Mouse (Mus musculus) forebrain, embryonic 13.5 days (tissue): ENCODE measurements around the gene Ttc14. TPM values are rescaled to one million over a fixed set of nuclear protein-coding genes. Genes with fewer than 3 reads are reported as not detected.

Experiments
- ATAC-seq: fragments of 200-750 bp; cut with Nextera tagmentation; 2 replicates; pipeline ENCODE4 v1.8.0; 2017
- H3K27ac ChIP-seq: fragments of 300-500 bp; sonication (generic); 2 replicates; pipeline ENCODE4 v1.5.1; 2015; ENCODE audit warnings: inconsistent platforms, mild to moderate bottlenecking, moderate library complexity
- H3K27me3 ChIP-seq: fragments of 300-500 bp; sonication (generic); 2 replicates; pipeline ENCODE4 v1.6.1; 2015; ENCODE audit warnings: mild to moderate bottlenecking, inconsistent platforms
- H3K36me3 ChIP-seq: fragments of 300-500 bp; sonication (generic); 2 replicates; pipeline ENCODE4 v1.6.1; 2015; ENCODE audit warnings: mild to moderate bottlenecking, inconsistent platforms; ENCODE audit not compliant: poor library complexity, severe bottlenecking
- H3K4me1 ChIP-seq: fragments of 300-500 bp; sonication (generic); 2 replicates; pipeline ENCODE4 v1.6.1; 2015; ENCODE audit warnings: inconsistent platforms
- H3K4me2 ChIP-seq: fragments of 300-500 bp; sonication (generic); 2 replicates; pipeline ENCODE4 v1.6.1; 2015; ENCODE audit warnings: inconsistent platforms, mild to moderate bottlenecking, moderate library complexity
- H3K4me3 ChIP-seq: fragments of 300-500 bp; sonication (generic); 2 replicates; pipeline ENCODE4 v1.5.1; 2015; ENCODE audit warnings: mild to moderate bottlenecking, inconsistent platforms
- H3K9ac ChIP-seq: fragments of 300-500 bp; sonication (generic); 2 replicates; pipeline ENCODE4 v1.6.1; 2015; ENCODE audit warnings: mild to moderate bottlenecking, inconsistent platforms
- H3K9me3 ChIP-seq: fragments of 300-500 bp; sonication (generic); replicated peaks from 2 replicates; pipeline ENCODE4 v1.6.1; 2016; ENCODE audit warnings: inconsistent platforms
- WGBS: fragments of 180-500 bp; shearing (Covaris S2); methylation state at CpG from one replicate; pipeline ENCODE4 v1.1.7; 2015; 5-methylcytosine and 5-hydroxymethylcytosine counted together
- polyA plus RNA-seq: library from polyadenylated mRNA; unstranded; fragments of >200 nt; fragmentation: Nextera tagmentation; extraction: Ambion mirVana; gene quantifications from 2 replicates; pipeline ENCODE4 v1.2.1, GENCODE M21; 2015

Ttc14 gene
- polyA plus RNA-seq, 1 experiment from 2014 or later = 68.3 TPM

DNA sequence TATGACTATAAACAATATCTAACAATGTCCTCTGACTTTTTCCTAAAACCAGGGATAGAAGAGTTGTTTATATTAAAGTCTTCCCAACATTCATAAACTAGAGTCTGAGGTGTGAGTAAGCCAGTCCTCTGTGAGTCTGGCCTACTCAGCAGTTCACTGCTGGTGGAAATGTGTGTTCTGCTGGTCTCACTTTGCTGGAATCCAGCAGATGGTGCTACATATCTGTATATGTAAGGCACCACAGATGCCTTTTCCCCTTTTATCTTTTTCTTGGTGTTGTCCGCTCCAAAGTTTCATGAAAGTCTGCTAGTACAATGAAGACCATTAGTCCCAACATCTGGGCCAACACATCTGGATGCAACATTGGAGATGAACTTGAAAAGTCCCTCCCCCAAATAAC lies 53.4 kb downstream of the Ttc14 start:
- H3K27me3 ChIP-seq = no peaks in the 10 kb centered on the region
- H3K9me3 ChIP-seq = no peaks in the 10 kb centered on the region
- no peak overlapping the region for H3K27ac ChIP-seq
- H3K4me2 ChIP-seq = no peak overlapping the region
- H3K9ac ChIP-seq = no peak overlapping the region
- 62% methylated on average over 1 of the region's 1 CpGs for WGBS
- no peak overlapping the region for H3K4me3 ChIP-seq
- H3K36me3 ChIP-seq = no peaks in the 10 kb centered on the region
- ATAC-seq = no peak
- H3K4me1 ChIP-seq = no peaks in the 10 kb centered on the region

DNA sequence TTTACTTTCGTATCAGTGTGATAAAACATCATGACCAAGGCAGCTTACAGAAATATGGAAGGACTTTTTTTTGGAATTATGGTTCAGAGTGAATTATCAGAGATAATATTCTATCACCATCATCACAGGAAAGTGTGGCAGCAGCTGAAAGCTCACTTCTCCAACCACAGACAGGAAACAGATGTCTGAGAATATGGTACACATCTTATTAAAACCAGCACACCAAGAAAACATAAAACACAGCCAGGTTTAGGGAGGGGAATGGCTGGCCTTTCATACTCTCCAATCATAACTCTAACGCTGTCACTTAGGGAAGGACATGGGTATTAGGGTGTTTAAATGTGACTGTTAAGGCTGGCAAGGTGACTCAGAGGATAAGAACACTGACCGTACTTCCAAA lies 59.3 kb downstream of the Ttc14 start:
- no peak overlapping the region for H3K4me2 ChIP-seq
- no peak overlapping the region for H3K9ac ChIP-seq
- no peak for ATAC-seq
- H3K9me3 ChIP-seq = no peaks in the 10 kb centered on the region
- 92% methylated on average over 3 of the region's 3 CpGs for WGBS
- H3K4me3 ChIP-seq = no peak overlapping the region
- H3K36me3 ChIP-seq = no peaks in the 10 kb centered on the region
- no peaks in the 10 kb centered on the region for H3K4me1 ChIP-seq
- no peaks in the 10 kb centered on the region for H3K27me3 ChIP-seq
- H3K27ac ChIP-seq = no peak overlapping the region

DNA sequence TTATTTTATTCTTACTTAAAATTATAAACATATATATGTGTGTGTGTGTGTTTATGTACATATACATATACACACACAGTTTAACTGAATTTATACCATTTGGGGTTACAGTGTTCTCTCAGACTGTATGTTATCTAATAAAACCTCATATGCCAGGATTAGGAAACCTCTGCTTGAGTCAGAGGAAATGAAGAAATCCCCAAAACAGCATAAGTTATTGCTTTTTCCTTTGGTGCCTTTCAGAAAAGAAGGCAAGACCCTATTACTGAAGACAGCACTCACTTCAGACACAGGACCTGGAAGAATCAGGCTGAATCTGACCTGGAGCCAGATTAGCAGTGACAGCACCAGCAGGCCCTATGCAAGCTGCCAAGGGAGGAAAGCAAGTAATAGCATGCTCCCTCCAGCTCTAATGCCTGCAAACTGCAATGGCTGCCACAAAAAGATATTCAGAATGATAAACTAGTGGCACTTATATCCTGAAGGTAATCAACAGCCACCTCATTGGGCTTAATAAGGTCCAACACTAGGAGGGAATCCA lies 64.4 kb downstream of the Ttc14 start:
- no peak for ATAC-seq
- no peak overlapping the region for H3K4me3 ChIP-seq
- no peaks in the 10 kb centered on the region; the same call in 1 of the 2 replicates for H3K27me3 ChIP-seq
- no peak overlapping the region for H3K9ac ChIP-seq
- no peaks in the 10 kb centered on the region for H3K36me3 ChIP-seq
- no peak overlapping the region for H3K27ac ChIP-seq
- no peaks in the 10 kb centered on the region for H3K4me1 ChIP-seq
- no peaks in the 10 kb centered on the region for H3K9me3 ChIP-seq
- no peak overlapping the region for H3K4me2 ChIP-seq

Other genes starting within 250 kb of the Ttc14 start
- 7.8 and 10.5 TPM in 2 replicates for gene Ccdc39, start 44.5 kb downstream of the Ttc14 start, polyA plus RNA-seq
- 48.5 and 50.7 TPM in 2 replicates for gene Fxr1, start 220.1 kb downstream of the Ttc14 start, polyA plus RNA-seq